Mouse (Mus musculus): Measurements from ENCODE around the gene Sept8. TPM values are rescaled to one million over a fixed set of nuclear protein-coding genes. Genes with fewer than 3 reads are reported as not detected.

The Sept8 gene
- total RNA-seq, 4 experiments from 2014 or later, result 248 to 260 (median 255) TPM

DNA sequence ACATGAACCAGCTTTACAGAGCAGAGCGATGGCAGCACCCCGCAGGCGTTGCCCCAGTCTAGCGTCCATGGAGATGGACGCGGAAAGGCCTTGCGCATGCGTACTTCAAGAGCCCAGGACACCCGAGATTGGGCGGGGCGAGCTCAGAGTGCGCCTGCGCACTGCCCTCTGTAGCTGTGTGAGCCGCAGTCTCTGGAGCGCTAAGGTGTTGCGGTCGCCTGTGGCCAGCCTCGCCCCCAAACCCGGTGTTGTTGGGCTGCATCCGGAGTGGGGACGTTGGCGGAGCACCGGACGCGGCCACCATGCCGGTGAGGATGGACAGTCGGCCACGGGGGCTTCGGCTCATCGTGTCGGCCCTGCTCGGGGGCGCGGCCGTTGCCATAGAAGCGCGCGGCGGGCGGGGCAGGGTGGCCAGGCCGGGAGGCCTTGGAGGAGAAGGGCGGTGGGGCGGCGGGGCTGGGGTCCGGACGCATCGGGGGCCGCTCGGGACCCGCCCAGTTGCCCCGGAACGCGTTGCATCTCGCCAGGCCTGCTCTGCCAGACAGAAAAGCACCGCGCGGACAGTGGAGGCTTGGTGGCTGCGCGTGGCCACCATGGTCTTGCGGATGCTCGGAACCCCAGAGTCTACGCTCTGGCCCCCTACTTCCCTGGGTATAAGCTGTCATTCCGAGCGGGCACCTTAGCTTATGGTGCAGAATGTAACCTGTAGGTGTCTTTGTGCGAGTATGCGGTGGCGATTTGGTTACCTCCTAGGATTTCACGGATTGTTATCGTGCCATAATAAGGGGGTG, 48.4 kb downstream of the Sept8 start, which contains the start of gene Kif3a:
Gene Kif3a, plus strand, starts transcription at position 156 of the 791 bp plus-strand sequence.
- DNase-seq (ENCODE audit: low spot score in 2 of 2), result peak; percentile 92 to 95

DNA sequence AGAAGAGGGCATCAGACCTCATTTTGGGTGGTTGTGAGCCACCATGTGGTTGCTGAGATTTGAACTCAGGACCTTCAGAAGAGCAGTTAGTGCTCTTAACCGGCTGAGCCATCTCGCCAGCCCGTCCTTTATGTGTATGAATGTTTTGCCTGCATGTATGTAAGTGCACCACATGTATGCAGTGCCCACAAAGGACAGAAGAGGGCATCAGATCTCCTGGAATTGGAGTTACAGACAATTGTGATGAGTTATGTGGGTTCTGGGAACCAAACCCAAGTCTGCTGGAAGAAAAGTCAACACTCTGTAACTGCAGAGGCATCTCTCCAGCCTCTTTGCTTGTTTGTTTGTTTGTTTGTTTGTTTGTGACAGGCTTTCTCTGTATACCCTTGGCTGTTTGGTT, 61.5 kb downstream of the Sept8 start:
- DNase-seq (ENCODE audit: low spot score in 2 of 2), result no peak

DNA sequence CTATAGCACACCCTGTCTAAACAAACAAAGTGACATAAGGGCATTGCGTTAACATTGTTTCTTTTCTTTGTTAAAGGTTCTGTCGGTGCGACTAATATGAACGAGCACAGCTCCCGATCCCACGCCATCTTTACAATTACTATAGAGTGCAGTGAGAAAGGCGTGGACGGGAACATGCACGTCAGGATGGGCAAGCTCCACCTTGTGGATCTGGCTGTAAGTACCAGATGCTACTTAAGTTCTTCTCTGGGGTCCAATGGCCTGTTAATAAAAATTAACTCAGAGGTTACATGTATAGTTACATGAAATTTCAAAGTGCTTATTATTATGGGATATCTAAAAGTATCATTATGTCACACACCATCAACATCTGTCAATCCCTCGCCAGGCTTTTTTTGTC, 64.1 kb downstream of the Sept8 start:
- no peak for DNase-seq (ENCODE audit: low spot score in 2 of 2)

DNA sequence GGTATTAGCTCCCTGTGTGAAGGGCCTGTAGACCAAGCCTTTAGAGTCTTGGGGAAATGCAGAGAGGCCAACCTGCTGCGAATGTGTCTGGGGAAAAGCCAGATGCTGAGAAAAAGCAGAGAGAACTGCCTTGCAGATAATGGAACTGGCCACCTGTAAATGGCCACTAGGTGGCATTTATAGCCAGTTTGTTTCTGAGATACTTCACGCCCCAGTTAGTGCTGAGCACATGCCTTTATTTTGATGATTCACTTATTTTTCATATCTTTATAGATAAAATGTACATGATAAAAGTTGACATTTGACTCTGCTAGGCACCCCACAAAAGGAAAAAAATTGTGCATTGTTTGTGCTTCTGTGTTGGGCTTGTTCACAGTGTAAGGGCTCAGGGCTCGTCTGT, 65.8 kb downstream of the Sept8 start:
- DNase-seq (ENCODE audit: low spot score in 2 of 2), result no peak

DNA sequence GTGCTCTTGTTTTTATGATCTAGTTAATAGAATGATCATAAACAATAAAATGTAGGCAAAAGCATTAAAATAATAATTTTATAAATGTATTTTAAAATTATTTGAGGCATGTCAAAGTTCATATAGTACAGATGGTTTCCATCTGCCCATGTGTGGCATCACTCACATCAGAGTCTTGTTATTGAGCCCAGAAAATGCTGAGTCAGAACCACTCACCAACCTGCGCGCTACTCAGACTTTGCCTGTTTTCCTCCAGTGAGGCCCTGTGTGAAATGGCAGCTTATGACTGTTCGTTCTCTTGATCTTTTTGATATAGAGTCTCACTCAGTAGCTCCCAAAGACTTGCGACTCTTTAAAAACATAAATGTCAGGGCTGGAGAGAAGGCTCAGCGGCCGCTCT, 66.5 kb downstream of the Sept8 start:
- DNase-seq (ENCODE audit: low spot score in 2 of 2), result no peak

DNA sequence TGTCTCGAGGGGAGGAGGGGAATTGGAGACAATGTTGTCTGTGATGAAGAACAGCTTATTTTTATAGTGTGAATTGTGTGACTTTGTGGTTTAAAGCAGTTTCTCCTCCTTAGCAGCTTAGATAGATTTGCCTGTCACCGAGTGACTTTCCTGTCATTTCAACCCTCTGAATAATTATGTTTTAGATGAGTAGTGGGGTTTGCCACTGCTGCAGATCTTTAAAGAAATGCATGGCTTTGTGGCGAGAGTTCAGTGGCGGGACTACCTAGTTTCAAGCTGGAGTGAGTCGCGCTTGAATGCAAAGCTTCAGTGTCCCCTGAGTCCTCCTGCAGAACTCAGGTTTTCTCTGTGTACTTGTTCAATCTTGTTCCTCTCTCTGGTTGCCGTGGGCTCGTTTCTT, 69.2 kb downstream of the Sept8 start:
- DNase-seq (ENCODE audit: low spot score in 2 of 2), result no peak

DNA sequence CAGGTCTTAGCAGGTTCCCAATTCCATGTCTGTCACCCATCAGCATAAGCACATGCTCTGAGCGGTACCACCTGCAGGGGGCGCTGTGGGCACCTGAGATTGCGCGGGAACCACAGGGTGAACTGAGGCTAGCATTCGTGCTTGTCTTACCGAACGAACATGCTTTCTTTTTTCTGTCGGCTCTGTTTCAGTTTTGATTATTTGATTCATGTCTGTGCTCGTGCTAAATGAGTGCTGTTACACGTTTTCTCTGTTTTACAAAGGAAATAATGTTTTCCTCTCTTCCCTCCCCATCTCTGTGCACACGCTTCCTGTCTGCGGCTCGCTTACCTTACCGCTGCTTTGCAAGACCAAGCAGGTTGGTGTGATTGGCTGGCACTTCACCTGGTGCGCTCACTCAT, 71.3 kb downstream of the Sept8 start:
- peak in 1 of 2 experiments; percentile 40 for DNase-seq (ENCODE audit: low spot score in 2 of 2)

DNA sequence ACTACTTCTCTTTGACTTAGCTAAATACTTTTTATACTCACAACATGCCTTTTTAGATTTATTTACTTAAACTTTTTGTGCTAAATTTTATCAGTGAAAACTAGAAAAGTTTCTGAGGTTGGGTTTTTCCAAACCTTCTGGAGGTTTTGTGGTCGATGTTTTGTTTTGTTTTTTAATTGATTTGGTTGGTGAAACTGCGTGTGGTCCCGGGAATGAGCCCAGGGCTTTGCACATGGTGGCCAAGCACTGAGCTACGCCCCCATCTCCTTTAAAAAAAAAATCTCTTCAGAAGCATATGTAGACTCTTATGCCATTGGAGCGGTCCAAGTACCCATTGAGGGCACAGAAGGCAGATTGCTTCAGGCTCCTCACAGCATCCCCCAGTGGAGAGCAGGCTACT, 72.1 kb downstream of the Sept8 start:
- no peak for DNase-seq (ENCODE audit: low spot score in 2 of 2)

Other genes starting within 250 kb of the Sept8 start
- 100 to 1,000 TPM; 148 to 190 (median 168) TPM for gene Hspa4, start 218.8 kb upstream of the Sept8 start, total RNA-seq (2022)
- gene Zcchc10, start 194.6 kb upstream of the Sept8 start, total RNA-seq (2022), result 10 to 100 TPM in 2 of 4 experiments, 1 to 10 TPM in 2; 9.6 to 17.5 (median 11.0) TPM
- 100 to 1,000 TPM; 195 to 259 (median 219) TPM for gene Aff4, start 168.4 kb upstream of the Sept8 start, total RNA-seq (2022)
- not detected for gene Leap2, start 96.1 kb upstream of the Sept8 start, total RNA-seq (2022)
- 100 to 1,000 TPM; 374 to 418 (median 397) TPM for gene Uqcrq, start 88.4 kb upstream of the Sept8 start, total RNA-seq (2022)
- gene Gdf9, start 88.2 kb upstream of the Sept8 start, total RNA-seq (2022), result under 1 TPM; 0.69 to 0.96 (median 0.93) TPM
- gene Gm10447, start 62.1 kb upstream of the Sept8 start, total RNA-seq (2022), result under 1 TPM; 0.12 to 0.33 (median 0.17) TPM
- 1 to 10 TPM; 4.7 to 5.9 (median 5.1) TPM for gene Shroom1, start 62.1 kb upstream of the Sept8 start, total RNA-seq (2022)
- under 1 TPM in 1 of 4 experiments, not detected in 3; 0.69 TPM for gene Gm9837, start 48.8 kb upstream of the Sept8 start, total RNA-seq (2022)
- gene Gm9945, start 39.1 kb upstream of the Sept8 start, total RNA-seq (2022), result 1 to 10 TPM; 1.8 to 4.9 (median 2.8) TPM
- gene Sowaha, start 39.0 kb upstream of the Sept8 start, total RNA-seq (2022), result 100 to 1,000 TPM in 2 of 4 experiments, 10 to 100 TPM in 2; 91.6 to 119 (median 104) TPM
- 100 to 1,000 TPM; 115 to 156 (median 130) TPM for gene Kif3a, start 48.1 kb downstream of the Sept8 start, total RNA-seq (2022)
- gene Il4, start 99.4 kb downstream of the Sept8 start, total RNA-seq (2022), result not detected
- not detected for gene Il13, start 115.4 kb downstream of the Sept8 start, total RNA-seq (2022)
- 10 to 100 TPM; 11.3 to 15.9 (median 13.0) TPM for gene Rad50, start 188.1 kb downstream of the Sept8 start, total RNA-seq (2022)
- not detected for gene Il5, start 201.5 kb downstream of the Sept8 start, total RNA-seq (2022)